Mouse (Mus musculus): ENCODE data around the gene Olfr533. TPM values are rescaled to one million over a fixed set of nuclear protein-coding genes. Genes with fewer than 3 reads are reported as not detected.
"Not testable (repeated sequence)": the region's sequence is repeated elsewhere in the genome, so short reads cannot be mapped to it uniquely, and the experiment has no call there.

Olfr533 gene
- polyA plus RNA-seq (2014; fragmentation: Nextera tagmentation; extraction: Ambion mirVana) = not detected in 2 replicates

- H3K36me3 ChIP-seq (ENCODE audit: insufficient read depth); H3K4me1 ChIP-seq (ENCODE audit: insufficient read depth); H3K9ac ChIP-seq; H3K4me3 ChIP-seq (ENCODE audit: low read depth, low read length); H3K9me3 ChIP-seq (ENCODE audit: low read depth, low read length); H3K4me2 ChIP-seq; DNase-seq; ATAC-seq (ENCODE audit: insufficient read depth); H3K27me3 ChIP-seq (ENCODE audit: insufficient read depth, low read length); H3K27ac ChIP-seq (ENCODE audit: low read depth): not testable (repeated sequence)
- WGBS = 33% methylated on average over 1 of the region's 1 CpGs
These were observed at the start of gene Olfr533 for GRCm38 (mm10) chr7:140463070-140463469. TSS of gene Olfr533 (plus strand) at chr7:140463370.

- WGBS = 100% methylated on average over 1 of the region's 1 CpGs
- H3K4me3 ChIP-seq (ENCODE audit: low read depth, low read length) = no peak within 1 kb of the TSS
- no peak for DNase-seq
- no peaks in the 10 kb centered on the region for H3K27me3 ChIP-seq (ENCODE audit: insufficient read depth, low read length)
- no peak within 1 kb of the TSS for H3K9ac ChIP-seq
- H3K27ac ChIP-seq (ENCODE audit: low read depth) = no peak within 1 kb of the TSS
- H3K4me2 ChIP-seq = no peak within 1 kb of the TSS
- no peak for ATAC-seq (ENCODE audit: insufficient read depth)
- H3K4me1 ChIP-seq (ENCODE audit: insufficient read depth) = no peaks in the 10 kb centered on the region
- no peak for TF ChIP-seq CTCF (IDR thresholded peaks at IDR 0.05; ENCODE audit: low read depth)
- H3K9me3 ChIP-seq (ENCODE audit: low read depth, low read length) = no peaks in the 10 kb centered on the region
- no peaks in the 10 kb centered on the region for H3K36me3 ChIP-seq (ENCODE audit: insufficient read depth)
These were observed 41.6 kb upstream of the Olfr533 start, which contains the start of gene Olfr532 for GRCm38 (mm10) chr7:140421539-140421938. TSS of gene Olfr532 (minus strand) at chr7:140421639.

GRCm38 (mm10) chr7:140443141-140443540 lies 20.0 kb upstream of the Olfr533 start:
- H3K27ac ChIP-seq (ENCODE audit: low read depth) = no peak overlapping the region
- ATAC-seq (ENCODE audit: insufficient read depth) (no peak), DNase-seq (no peak)
- no peaks in the 10 kb centered on the region for H3K27me3 ChIP-seq (ENCODE audit: insufficient read depth, low read length)
- H3K4me2 ChIP-seq = no peak overlapping the region
- no peaks in the 10 kb centered on the region for H3K36me3 ChIP-seq (ENCODE audit: insufficient read depth)
- TF ChIP-seq CTCF (IDR thresholded peaks at IDR 0.05; ENCODE audit: low read depth) = no peak
- no peaks in the 10 kb centered on the region for H3K4me1 ChIP-seq (ENCODE audit: insufficient read depth)
- no peaks in the 10 kb centered on the region for H3K9me3 ChIP-seq (ENCODE audit: low read depth, low read length)
- 81% methylated on average over 1 of the region's 1 CpGs for WGBS
- H3K4me3 ChIP-seq (ENCODE audit: low read depth, low read length) = no peak overlapping the region
- H3K9ac ChIP-seq = no peak overlapping the region

- Histone ChIP-seq H3K36me3 (ENCODE audit: insufficient read depth) (no peaks in the 10 kb centered on the region), H3K4me1 (ENCODE audit: insufficient read depth) (no peaks in the 10 kb centered on the region), H3K9me3 (ENCODE audit: low read depth, low read length) (no peaks in the 10 kb centered on the region; the same call in 1 of the 2 replicates), H3K4me2 (no peak overlapping the region), H3K27me3 (ENCODE audit: insufficient read depth, low read length) (no peaks in the 10 kb centered on the region), H3K27ac (ENCODE audit: low read depth) (no peak overlapping the region), H3K4me3 (ENCODE audit: low read depth, low read length) (no peak overlapping the region), H3K9ac (no peak overlapping the region)
- DNase-seq (no peak), ATAC-seq (ENCODE audit: insufficient read depth) (no peak)
- TF ChIP-seq CTCF (IDR thresholded peaks at IDR 0.05; ENCODE audit: low read depth) = no peak
- 66% methylated on average over 1 of the region's 1 CpGs for WGBS
These were observed 14.7 kb downstream of the Olfr533 start for GRCm38 (mm10) chr7:140477886-140478285.

- 89% methylated on average over 1 of the region's 1 CpGs for WGBS
- Histone ChIP-seq H3K4me3 (ENCODE audit: low read depth, low read length) (no peak overlapping the region), H3K4me1 (ENCODE audit: insufficient read depth) (no peaks in the 10 kb centered on the region), H3K36me3 (ENCODE audit: insufficient read depth) (no peaks in the 10 kb centered on the region), H3K27ac (ENCODE audit: low read depth) (no peak overlapping the region), H3K9ac (no peak overlapping the region), H3K9me3 (ENCODE audit: low read depth, low read length) (no peaks in the 10 kb centered on the region; the same call in 1 of the 2 replicates), H3K27me3 (ENCODE audit: insufficient read depth, low read length) (no peaks in the 10 kb centered on the region), H3K4me2 (no peak overlapping the region)
- no peak for ATAC-seq (ENCODE audit: insufficient read depth)
- no peak for TF ChIP-seq CTCF (IDR thresholded peaks at IDR 0.05; ENCODE audit: low read depth)
- no peak for DNase-seq
These were observed 15.6 kb downstream of the Olfr533 start for GRCm38 (mm10) chr7:140478733-140479132.

- H3K27me3 ChIP-seq (ENCODE audit: insufficient read depth, low read length) = no peaks in the 10 kb centered on the region
- DNase-seq = no peak
- H3K4me1 ChIP-seq (ENCODE audit: insufficient read depth) = no peaks in the 10 kb centered on the region
- H3K36me3 ChIP-seq (ENCODE audit: insufficient read depth) = no peaks in the 10 kb centered on the region
- H3K9me3 ChIP-seq (ENCODE audit: low read depth, low read length) = no peaks in the 10 kb centered on the region
- TF ChIP-seq CTCF (IDR thresholded peaks at IDR 0.05; ENCODE audit: low read depth) = no peak
- no peak for ATAC-seq (ENCODE audit: insufficient read depth)
- H3K4me3 ChIP-seq (ENCODE audit: low read depth, low read length) = no peak within 1 kb of the TSS
- H3K9ac ChIP-seq = no peak within 1 kb of the TSS
- 69% methylated on average over 1 of the region's 1 CpGs for WGBS
- H3K27ac ChIP-seq (ENCODE audit: low read depth) = no peak within 1 kb of the TSS
- no peak within 1 kb of the TSS for H3K4me2 ChIP-seq
These were observed 20.7 kb downstream of the Olfr533 start, which contains the start of gene Olfr535 for GRCm38 (mm10) chr7:140483916-140484315. TSS of gene Olfr535 (plus strand) at chr7:140484216.

GRCm38 (mm10) chr7:140488981-140489380 lies 25.8 kb downstream of the Olfr533 start:
- no peak for ATAC-seq (ENCODE audit: insufficient read depth)
- 81% methylated on average over 1 of the region's 1 CpGs for whole genome bisulfite sequencing
- H3K9me3 ChIP-seq (ENCODE audit: low read depth, low read length) = no peaks in the 10 kb centered on the region

GRCm38 (mm10) chr7:140494231-140494630 lies 31.1 kb downstream of the Olfr533 start:
- ATAC-seq (ENCODE audit: insufficient read depth) = no peak
- no peaks in the 10 kb centered on the region for H3K36me3 ChIP-seq (ENCODE audit: insufficient read depth)

More at GRCm38 (mm10) chr7:140488981-140489380, 25.8 kb downstream of the Olfr533 start:
- DNase-seq = no peak
- H3K4me2 ChIP-seq = no peak overlapping the region
- no peak overlapping the region for H3K4me3 ChIP-seq (ENCODE audit: low read depth, low read length)
- no peaks in the 10 kb centered on the region for H3K27me3 ChIP-seq (ENCODE audit: insufficient read depth, low read length)
- H3K4me1 ChIP-seq (ENCODE audit: insufficient read depth) = no peaks in the 10 kb centered on the region
- no peaks in the 10 kb centered on the region for H3K36me3 ChIP-seq (ENCODE audit: insufficient read depth)
- H3K27ac ChIP-seq (ENCODE audit: low read depth) = no peak overlapping the region
- no peak overlapping the region for H3K9ac ChIP-seq
- no peak for TF ChIP-seq CTCF (IDR thresholded peaks at IDR 0.05; ENCODE audit: low read depth)

More at GRCm38 (mm10) chr7:140494231-140494630, 31.1 kb downstream of the Olfr533 start:
- TF ChIP-seq CTCF (IDR thresholded peaks at IDR 0.05; ENCODE audit: low read depth) = no peak
- Histone ChIP-seq H3K4me1 (ENCODE audit: insufficient read depth) (no peaks in the 10 kb centered on the region), H3K27ac (ENCODE audit: low read depth) (no peak overlapping the region), H3K9ac (no peak overlapping the region), H3K4me3 (ENCODE audit: low read depth, low read length) (no peak overlapping the region), H3K4me2 (no peak overlapping the region), H3K27me3 (ENCODE audit: insufficient read depth, low read length) (no peaks in the 10 kb centered on the region), H3K9me3 (ENCODE audit: low read depth, low read length) (no peaks in the 10 kb centered on the region)
- WGBS = 46% methylated on average over 2 of the region's 2 CpGs
- no peak for DNase-seq

Data from lung, embryonic 14.5 days (tissue).